Mouse (Mus musculus) kidney, adult 2 months (tissue): ENCODE measurements at regions not wholly inside any gene's neighbourhood (a gene's known extent, or its start where the extent isn't known, plus 50 kb on each side); places are given as distances from the start of the nearest gene placed in this dataset.

Experiments
- CTCF ChIP-seq: fragments of 200-500 bp; conservative IDR thresholded peaks from 2 replicates; pipeline ENCODE4 v1.5.1; 2011; ENCODE audit warnings: low read depth, mild to moderate bottlenecking, control low read depth, low read length, moderate library complexity, mixed read lengths; ENCODE audit not compliant: insufficient read depth, insufficient read length
- POLR2A ChIP-seq: fragments of 200-500 bp; IDR thresholded peaks from one replicate; pipeline ENCODE4 v1.6.1; 2011; ENCODE audit warnings: low read depth, low read length, control low read depth

DNA sequence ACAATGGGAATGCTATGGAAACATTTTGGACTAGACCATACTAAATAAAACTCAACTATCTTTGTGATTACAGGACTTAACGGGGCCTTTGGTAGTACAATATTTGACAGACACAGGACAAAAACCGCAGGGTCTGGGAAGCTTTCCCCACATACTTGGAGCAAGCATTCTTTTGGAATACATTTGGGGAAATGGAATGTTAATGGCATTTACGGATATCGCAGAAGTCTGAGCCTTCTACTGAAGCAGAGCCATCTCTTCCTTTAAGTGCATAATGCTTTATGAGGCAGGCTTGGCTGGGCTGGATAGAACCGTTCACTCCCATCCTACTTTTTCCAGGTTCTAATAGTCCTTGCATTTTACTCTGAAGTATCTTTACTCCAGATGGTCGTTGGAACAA lies 262.7 kb upstream of the Adgrl2 start:
- TF ChIP-seq POLR2A = no peak
- TF ChIP-seq CTCF = no peak
